Mouse (Mus musculus): ENCODE results near the gene Gm5294. TPM values are rescaled to one million over a fixed set of nuclear protein-coding genes. Genes with fewer than 3 reads are reported as not detected.

Gm5294 gene
- polyA plus RNA-seq, 1 experiment from 2014 or later: not detected

DNA sequence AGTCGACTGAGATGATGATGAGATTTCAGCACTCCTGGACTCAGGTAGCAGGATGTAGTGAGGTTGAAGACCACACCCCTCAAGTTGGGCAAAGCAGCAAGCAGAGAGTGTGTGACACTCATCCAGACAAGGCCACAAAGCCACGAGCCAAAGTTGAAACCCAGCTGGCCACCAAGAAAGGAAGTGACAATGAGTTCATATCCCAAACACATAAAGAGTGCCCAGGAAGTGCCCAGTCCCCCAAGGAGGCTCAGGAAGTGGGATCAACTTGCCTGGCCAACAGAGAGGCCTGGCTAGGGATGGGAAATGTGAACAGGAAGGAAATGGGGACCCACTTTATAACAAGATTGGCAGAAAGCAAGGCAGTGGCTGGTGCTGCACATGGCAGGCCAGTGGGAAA lies 33.5 kb downstream of the Gm5294 start:
- no peaks in the 10 kb centered on the region for H3K4me1 ChIP-seq (replicated peaks; ENCODE audit: control insufficient read depth, insufficient read depth, low read length)
- DNase-seq (ENCODE audit: low spot score) (no peak), ATAC-seq (replicated peaks; ENCODE audit: low FRiP score) (no peak)
- H3K27ac ChIP-seq (ENCODE audit: low read depth, low read length): no peak overlapping the region
- 53% methylated on average over 2 of the region's 2 CpGs for WGBS
- H3K4me2 ChIP-seq: no peak overlapping the region
- H3K36me3 ChIP-seq (ENCODE audit: control insufficient read depth, insufficient read depth, low read length): no peaks in the 10 kb centered on the region
- no peak overlapping the region for H3K4me3 ChIP-seq (ENCODE audit: low read depth, low read length)
- no peak overlapping the region for H3K9ac ChIP-seq (ENCODE audit: low read depth, low read length)
- H3K9me3 ChIP-seq (ENCODE audit: control insufficient read depth, low read length): no peaks in the 10 kb centered on the region
- no peaks in the 10 kb centered on the region for H3K27me3 ChIP-seq (replicated peaks; ENCODE audit: control insufficient read depth, insufficient read depth, low read length)

- H3K27ac ChIP-seq (ENCODE audit: low read depth, low read length): no peak overlapping the region
- ATAC-seq (replicated peaks; ENCODE audit: low FRiP score) (no peak), DNase-seq (ENCODE audit: low spot score) (no peak)
- no peaks in the 10 kb centered on the region for H3K36me3 ChIP-seq (ENCODE audit: control insufficient read depth, insufficient read depth, low read length)
- no peak overlapping the region for H3K9ac ChIP-seq (ENCODE audit: low read depth, low read length)
- H3K9me3 ChIP-seq (ENCODE audit: control insufficient read depth, low read length): no peaks in the 10 kb centered on the region
- H3K4me3 ChIP-seq (ENCODE audit: low read depth, low read length): no peak overlapping the region
- no peak overlapping the region for H3K4me2 ChIP-seq
- H3K4me1 ChIP-seq (replicated peaks; ENCODE audit: control insufficient read depth, insufficient read depth, low read length): no peaks in the 10 kb centered on the region
- 28% methylated on average over 9 of the region's 9 CpGs for WGBS
- no peaks in the 10 kb centered on the region for H3K27me3 ChIP-seq (replicated peaks; ENCODE audit: control insufficient read depth, insufficient read depth, low read length)
Observed at GRCm38 (mm10) chr5:138857010-138857617, 37.2 kb downstream of the Gm5294 start.

- WGBS: 56% methylated on average over 13 of the region's 13 CpGs
- ATAC-seq (replicated peaks; ENCODE audit: low FRiP score): no peak
Observed at GRCm38 (mm10) chr5:138857811-138858251, 38.0 kb downstream of the Gm5294 start.

GRCm38 (mm10) chr5:138863681-138864146 lies 43.8 kb downstream of the Gm5294 start:
- no peak overlapping the region for H3K9ac ChIP-seq (ENCODE audit: low read depth, low read length)
- 72% methylated on average over 7 of the region's 7 CpGs for WGBS

More at GRCm38 (mm10) chr5:138857811-138858251, 38.0 kb downstream of the Gm5294 start:
- Histone ChIP-seq H3K27me3 (replicated peaks; ENCODE audit: control insufficient read depth, insufficient read depth, low read length) (no peaks in the 10 kb centered on the region), H3K4me2 (no peak overlapping the region), H3K4me3 (ENCODE audit: low read depth, low read length) (no peak overlapping the region), H3K4me1 (replicated peaks; ENCODE audit: control insufficient read depth, insufficient read depth, low read length) (no peaks in the 10 kb centered on the region), H3K27ac (ENCODE audit: low read depth, low read length) (no peak overlapping the region), H3K36me3 (ENCODE audit: control insufficient read depth, insufficient read depth, low read length) (no peaks in the 10 kb centered on the region), H3K9ac (ENCODE audit: low read depth, low read length) (no peak overlapping the region), H3K9me3 (ENCODE audit: control insufficient read depth, low read length) (no peaks in the 10 kb centered on the region)
- no peak for DNase-seq (ENCODE audit: low spot score)

GRCm38 (mm10) chr5:138864166-138864565 lies 44.3 kb downstream of the Gm5294 start:
- no peak for ATAC-seq (replicated peaks; ENCODE audit: low FRiP score)
- H3K27ac ChIP-seq (ENCODE audit: low read depth, low read length): peak overlapping the region; percentile 27; the same call in 1 of the 2 replicates
- 0 out of 2 replicates have a peak, but pooled peaks cover 3% of the 10 kb centered on the region for H3K4me1 ChIP-seq (replicated peaks; ENCODE audit: control insufficient read depth, insufficient read depth, low read length)

More at GRCm38 (mm10) chr5:138863681-138864146, 43.8 kb downstream of the Gm5294 start:
- Histone ChIP-seq H3K4me3 (ENCODE audit: low read depth, low read length) (no peak overlapping the region), H3K36me3 (ENCODE audit: control insufficient read depth, insufficient read depth, low read length) (no peaks in the 10 kb centered on the region), H3K27ac (ENCODE audit: low read depth, low read length) (no peak overlapping the region), H3K27me3 (replicated peaks; ENCODE audit: control insufficient read depth, insufficient read depth, low read length) (no peaks in the 10 kb centered on the region), H3K4me2 (no peak overlapping the region), H3K4me1 (replicated peaks; ENCODE audit: control insufficient read depth, insufficient read depth, low read length) (0 out of 2 replicates have a peak, but pooled peaks cover 3% of the 10 kb centered on the region), H3K9me3 (ENCODE audit: control insufficient read depth, low read length) (no peaks in the 10 kb centered on the region)
- DNase-seq (ENCODE audit: low spot score) (no peak), ATAC-seq (replicated peaks; ENCODE audit: low FRiP score) (no peak)

DNA sequence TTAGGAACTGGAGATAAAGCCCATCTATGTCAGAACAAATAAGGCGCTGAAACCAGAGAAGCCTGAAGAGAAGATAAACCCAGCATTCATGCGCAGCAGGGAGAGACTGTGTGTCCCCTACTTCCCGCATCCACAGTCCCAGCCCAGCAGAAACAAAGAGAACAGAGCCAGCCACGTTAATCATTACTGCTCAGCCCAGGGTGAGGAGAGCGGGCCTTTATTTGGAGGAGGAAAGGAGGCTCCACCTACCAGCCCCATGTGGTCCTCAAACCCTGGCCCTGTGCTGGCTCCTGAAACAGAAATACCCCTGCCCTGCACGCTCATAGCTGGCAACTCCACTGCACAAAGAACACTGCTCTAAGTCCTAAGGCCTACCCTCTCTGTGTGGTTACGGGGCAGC lies 45.0 kb downstream of the Gm5294 start:
- DNase-seq (ENCODE audit: low spot score): no peak
- Histone ChIP-seq H3K27ac (ENCODE audit: low read depth, low read length) (0 out of 2 replicates have a peak overlapping the region, but pooled peaks have one; percentile 27), H3K4me2 (no peak overlapping the region), H3K9me3 (ENCODE audit: control insufficient read depth, low read length) (no peaks in the 10 kb centered on the region), H3K36me3 (ENCODE audit: control insufficient read depth, insufficient read depth, low read length) (no peaks in the 10 kb centered on the region), H3K4me1 (replicated peaks; ENCODE audit: control insufficient read depth, insufficient read depth, low read length) (0 out of 2 replicates have a peak, but pooled peaks cover 3% of the 10 kb centered on the region), H3K27me3 (replicated peaks; ENCODE audit: control insufficient read depth, insufficient read depth, low read length) (no peaks in the 10 kb centered on the region), H3K4me3 (ENCODE audit: low read depth, low read length) (no peak overlapping the region), H3K9ac (ENCODE audit: low read depth, low read length) (no peak overlapping the region)
- 46% methylated on average over 7 of the region's 7 CpGs for WGBS
- peak; percentile 56; the same call in 1 of the 2 replicates for ATAC-seq (replicated peaks; ENCODE audit: low FRiP score)

More at GRCm38 (mm10) chr5:138864166-138864565, 44.3 kb downstream of the Gm5294 start:
- H3K36me3 ChIP-seq (ENCODE audit: control insufficient read depth, insufficient read depth, low read length): no peaks in the 10 kb centered on the region
- no peak overlapping the region for H3K4me3 ChIP-seq (ENCODE audit: low read depth, low read length)
- H3K9ac ChIP-seq (ENCODE audit: low read depth, low read length): no peak overlapping the region
- H3K9me3 ChIP-seq (ENCODE audit: control insufficient read depth, low read length): no peaks in the 10 kb centered on the region
- no peak for DNase-seq (ENCODE audit: low spot score)
- H3K4me2 ChIP-seq: no peak overlapping the region
- no peaks in the 10 kb centered on the region for H3K27me3 ChIP-seq (replicated peaks; ENCODE audit: control insufficient read depth, insufficient read depth, low read length)

GRCm38 (mm10) chr5:138865637-138866036 lies 45.8 kb downstream of the Gm5294 start:
- no peak for ATAC-seq (replicated peaks; ENCODE audit: low FRiP score)
- no peak overlapping the region for H3K4me2 ChIP-seq
- WGBS: 32% methylated on average over 4 of the region's 4 CpGs

More at GRCm38 (mm10) chr5:138865637-138866036, 45.8 kb downstream of the Gm5294 start:
- Histone ChIP-seq H3K9ac (ENCODE audit: low read depth, low read length) (no peak overlapping the region), H3K4me1 (replicated peaks; ENCODE audit: control insufficient read depth, insufficient read depth, low read length) (0 out of 2 replicates have a peak, but pooled peaks cover 3% of the 10 kb centered on the region), H3K9me3 (ENCODE audit: control insufficient read depth, low read length) (no peaks in the 10 kb centered on the region), H3K27me3 (replicated peaks; ENCODE audit: control insufficient read depth, insufficient read depth, low read length) (no peaks in the 10 kb centered on the region), H3K27ac (ENCODE audit: low read depth, low read length) (no peak overlapping the region), H3K36me3 (ENCODE audit: control insufficient read depth, insufficient read depth, low read length) (no peaks in the 10 kb centered on the region), H3K4me3 (ENCODE audit: low read depth, low read length) (no peak overlapping the region)
- no peak for DNase-seq (ENCODE audit: low spot score)
